Mouse (Mus musculus) adrenal gland, postnatal 25 days (tissue): ENCODE data around the gene Clcn6. TPM values are rescaled to one million over a fixed set of nuclear protein-coding genes. Genes with fewer than 3 reads are reported as not detected.

Experiments used
- DNase-seq: peaks from one replicate; pipeline ENCODE4 v3.0.0; 2021; ENCODE audit warnings: mixed read lengths
- total RNA-seq: library from RNA; stranded (reverse); gene quantifications from 2 replicates; pipeline ENCODE4 v1.2.3, GENCODE M21; 2021

Clcn6 gene
- total RNA-seq, 1 experiment from 2014 or later = 12.7 TPM

DNA sequence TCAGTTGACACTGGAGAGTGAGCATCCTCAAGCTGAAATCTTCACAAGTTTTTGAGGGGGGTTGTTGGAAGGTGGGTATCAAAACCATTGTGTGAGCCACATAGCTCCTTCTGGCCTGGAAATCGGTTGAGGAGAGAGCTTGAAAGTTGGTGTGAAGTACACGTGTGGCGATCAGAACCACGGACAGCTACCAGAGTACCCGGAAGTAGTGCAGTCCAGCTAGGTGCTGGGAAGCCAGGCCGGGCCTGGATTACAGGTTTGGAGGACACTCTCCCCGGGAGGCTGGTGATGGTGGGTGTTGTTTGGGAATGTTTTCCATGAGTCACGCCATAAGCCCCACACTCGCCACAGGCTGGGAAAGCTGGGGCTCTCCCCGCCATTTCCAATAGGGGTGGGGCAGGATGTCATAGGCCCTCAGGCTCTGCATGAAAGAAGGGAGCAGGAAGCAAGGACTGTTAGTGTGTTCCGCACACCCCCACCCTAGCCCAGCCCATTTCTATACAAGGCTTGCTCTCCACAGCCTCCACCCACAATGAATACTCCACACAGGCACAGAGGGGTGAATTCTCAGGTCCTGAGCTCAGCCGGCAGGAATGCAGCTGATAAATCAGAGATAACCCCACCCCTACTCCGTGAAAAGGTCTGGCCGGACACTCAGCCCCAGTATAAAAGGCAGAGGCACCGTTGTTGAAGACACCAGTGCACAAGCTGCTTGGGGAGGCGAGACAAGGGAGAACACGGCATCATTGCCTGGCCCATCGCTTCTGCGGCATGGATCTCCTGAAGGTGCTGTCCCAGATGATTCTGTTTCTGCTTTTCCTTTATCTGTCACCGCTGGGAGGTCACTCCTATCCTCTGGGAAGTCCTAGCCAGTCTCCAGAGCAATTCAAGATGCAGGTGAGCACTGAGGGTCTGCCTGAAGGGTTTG is 53.2 kb downstream of the Clcn6 start, which contains the start of gene Nppb:
Gene Nppb (plus strand): TSS at position 584 of the 928 bp plus-strand sequence.
- peak; percentile 53 for DNase-seq

GRCm38 (mm10) chr4:147979441-147979860 is 59.2 kb downstream of the Clcn6 start:
- DNase-seq = no peak

GRCm38 (mm10) chr4:147978391-147978790 is 60.2 kb downstream of the Clcn6 start:
- no peak for DNase-seq

- DNase-seq = no peak
Observed at GRCm38 (mm10) chr4:147977726-147978125, 60.9 kb downstream of the Clcn6 start.

GRCm38 (mm10) chr4:147976237-147976636 is 62.4 kb downstream of the Clcn6 start:
- DNase-seq = no peak

DNA sequence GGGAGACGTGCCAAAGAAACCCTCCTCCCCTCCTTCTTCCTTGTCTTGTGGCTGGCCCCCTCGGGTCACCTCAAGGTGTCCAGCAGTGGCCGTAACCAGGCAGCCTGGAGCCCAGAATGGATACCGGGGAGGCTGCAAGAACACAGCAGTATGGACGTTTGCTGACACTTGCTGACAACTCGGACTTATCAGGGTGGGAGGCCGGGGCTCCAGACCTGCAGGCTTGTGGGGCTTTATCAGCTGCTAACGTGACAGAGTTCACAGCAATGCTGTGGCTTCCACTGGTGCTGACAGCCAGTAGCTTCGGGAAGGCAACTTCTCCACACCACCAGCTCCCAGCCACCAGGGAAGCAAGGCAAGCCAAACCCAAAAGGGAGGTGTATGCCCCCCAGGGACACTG is 69.3 kb downstream of the Clcn6 start:
- DNase-seq = no peak

- no peak for DNase-seq
Observed at GRCm38 (mm10) chr4:147968816-147969215, 69.8 kb downstream of the Clcn6 start.

- DNase-seq = no peak
Observed at GRCm38 (mm10) chr4:147965712-147966111, 72.9 kb downstream of the Clcn6 start.

- DNase-seq = no peak
Observed at GRCm38 (mm10) chr4:147963623-147964022, 75.0 kb downstream of the Clcn6 start.

GRCm38 (mm10) chr4:147962781-147963180 is 75.8 kb downstream of the Clcn6 start:
- DNase-seq = no peak

- peak; percentile 78 for DNase-seq
Observed at GRCm38 (mm10) chr4:147959881-147960831, 78.5 kb downstream of the Clcn6 start.

DNA sequence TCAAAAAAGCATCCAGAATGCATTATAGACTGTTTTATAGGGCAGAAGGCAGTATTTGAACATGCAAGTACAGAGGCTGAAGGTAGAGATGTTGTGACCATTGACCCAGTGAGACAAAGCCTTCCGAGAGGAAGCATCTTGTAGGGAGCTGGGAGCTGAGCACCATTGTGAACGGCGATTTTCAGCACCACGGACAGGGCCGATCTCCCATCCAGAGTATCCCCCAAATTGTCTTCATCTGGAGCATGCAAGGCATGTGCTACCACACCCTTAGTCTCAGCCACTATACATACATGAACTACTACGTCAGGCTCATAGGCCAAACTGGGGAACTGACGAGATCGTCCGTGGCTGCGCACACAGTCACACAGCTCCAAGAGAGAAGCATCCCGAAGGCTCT is 81.5 kb downstream of the Clcn6 start:
- peak; percentile 40 for DNase-seq

Other genes starting within 250 kb of the Clcn6 start
- 7.2 TPM in 2 replicates for gene Zfp984, start 229.0 kb downstream of the Clcn6 start, total RNA-seq
- gene Zfp933, start 190.5 kb downstream of the Clcn6 start, total RNA-seq = 36.5 and 37.1 TPM in 2 replicates
- 31.9 and 37.7 TPM in 2 replicates for gene Miip, start 170.0 kb downstream of the Clcn6 start, total RNA-seq
- gene Fv1, start 169.8 kb downstream of the Clcn6 start, total RNA-seq = 12.2 and 16.6 TPM in 2 replicates
- 151 and 217 TPM in 2 replicates for gene Mfn2, start 134.1 kb downstream of the Clcn6 start, total RNA-seq
- gene Plod1, start 102.1 kb downstream of the Clcn6 start, total RNA-seq = 41.0 and 43.3 TPM in 2 replicates
- gene 2510039O18Rik, start 97.9 kb downstream of the Clcn6 start, total RNA-seq = 44.6 and 50.5 TPM in 2 replicates
- not detected in 2 replicates for gene Nppb, start 53.0 kb downstream of the Clcn6 start, total RNA-seq
- not detected in 2 replicates for gene Nppa, start 38.1 kb downstream of the Clcn6 start, total RNA-seq
- 32.1 and 33.6 TPM in 2 replicates for gene Mthfr, start 256 bp upstream of the Clcn6 start, total RNA-seq
- gene Agtrap, start 49.2 kb upstream of the Clcn6 start, total RNA-seq = 75.0 and 117 TPM in 2 replicates
- gene Mad2l2, start 91.6 kb upstream of the Clcn6 start, total RNA-seq = 16.2 and 20.3 TPM in 2 replicates
- 0.15 and 0.24 TPM in 2 replicates for gene Draxin, start 91.9 kb upstream of the Clcn6 start, total RNA-seq
- 45.2 and 55.3 TPM in 2 replicates for gene Fbxo6, start 113.3 kb upstream of the Clcn6 start, total RNA-seq
- gene Fbxo44, start 121.7 kb upstream of the Clcn6 start, total RNA-seq = 7.0 and 14.6 TPM in 2 replicates
- 4.5 and 4.7 TPM in 2 replicates for gene Fbxo2, start 121.8 kb upstream of the Clcn6 start, total RNA-seq
- 0.85 and 1.8 TPM in 2 replicates for gene Disp3, start 249.1 kb upstream of the Clcn6 start, total RNA-seq